Mouse (Mus musculus): Measurements from ENCODE around the gene Rbm4b. TPM values are rescaled to one million over a fixed set of nuclear protein-coding genes. Genes with fewer than 3 reads are reported as not detected.
"Not testable (repeated sequence)": the region's sequence is repeated elsewhere in the genome, so short reads cannot be mapped to it uniquely, and the experiment has no call there.

Rbm4b gene
- polyA plus RNA-seq, 1 experiment from 2014 or later = 106 TPM

DNA sequence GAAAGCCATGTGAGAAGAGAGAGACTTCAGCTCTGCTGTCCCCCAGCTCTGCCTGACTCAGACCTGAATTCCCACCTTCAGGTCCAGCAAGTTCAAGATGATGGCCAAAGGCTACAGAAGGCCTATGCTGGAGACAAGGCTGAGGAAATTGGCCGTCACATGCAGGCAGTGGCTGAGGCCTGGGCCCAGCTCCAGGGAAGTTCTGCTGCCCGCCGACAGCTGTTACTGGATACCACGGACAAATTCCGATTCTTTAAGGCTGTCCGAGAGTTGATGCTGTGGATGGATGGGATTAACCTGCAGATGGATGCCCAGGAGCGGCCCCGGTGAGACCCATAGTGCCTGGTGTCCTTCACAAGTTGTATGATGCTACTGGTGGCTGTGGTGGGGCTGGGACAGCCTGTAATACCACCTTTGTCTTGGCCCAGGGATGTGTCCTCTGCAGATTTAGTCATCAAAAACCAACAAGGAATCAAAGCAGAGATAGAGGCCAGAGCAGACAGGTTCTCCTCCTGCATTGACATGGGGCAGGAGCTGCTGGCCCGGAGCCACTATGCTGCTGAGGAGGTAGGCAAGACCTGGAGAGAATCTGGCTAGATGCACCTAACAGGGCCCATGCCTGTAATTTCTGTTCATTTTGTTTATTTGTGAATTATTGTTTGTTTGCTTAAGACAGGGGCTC, 8.5 kb upstream of the Rbm4b start:
- peaks cover 90% of the 10 kb centered on the region for H3K36me3 ChIP-seq (replicated peaks)
- H3K27ac ChIP-seq = no peak overlapping the region
- no peaks in the 10 kb centered on the region for H3K4me1 ChIP-seq
- no peak for DNase-seq (ENCODE audit: extremely low spot score, low spot score)
- no peaks in the 10 kb centered on the region for H3K9me3 ChIP-seq
- H3K27me3 ChIP-seq (ENCODE audit: poor library complexity, severe bottlenecking) = no peaks in the 10 kb centered on the region
- H3K4me3 ChIP-seq = no peak overlapping the region
- 94% methylated on average over 9 of the region's 9 CpGs for WGBS

DNA sequence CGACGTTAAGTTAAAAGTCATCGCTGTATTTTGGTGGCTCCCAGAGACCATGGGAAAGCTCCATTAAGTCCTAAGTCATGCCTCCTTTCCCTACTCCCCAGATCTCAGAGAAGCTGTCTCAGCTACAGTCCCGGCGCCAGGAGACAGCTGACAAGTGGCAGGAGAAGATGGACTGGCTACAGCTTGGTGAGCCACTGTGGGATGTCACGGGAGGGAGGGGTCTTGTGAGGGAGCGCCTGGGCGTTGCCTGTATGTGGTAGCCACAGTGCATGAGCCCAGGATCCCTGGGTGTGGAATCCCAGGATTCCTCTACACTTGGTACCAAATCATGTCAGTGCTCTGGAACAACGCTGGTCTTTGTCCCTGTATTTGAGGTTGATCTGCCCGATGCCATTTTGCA, 7.8 kb upstream of the Rbm4b start:
- no peak overlapping the region for H3K4me3 ChIP-seq
- H3K27ac ChIP-seq = no peak overlapping the region
- H3K27me3 ChIP-seq (ENCODE audit: poor library complexity, severe bottlenecking) = no peaks in the 10 kb centered on the region
- 87% methylated on average over 10 of the region's 10 CpGs for WGBS
- no peak for DNase-seq (ENCODE audit: extremely low spot score, low spot score)
- peaks cover 88% of the 10 kb centered on the region for H3K36me3 ChIP-seq (replicated peaks)
- H3K9me3 ChIP-seq = no peaks in the 10 kb centered on the region
- H3K4me1 ChIP-seq = no peaks in the 10 kb centered on the region

DNA sequence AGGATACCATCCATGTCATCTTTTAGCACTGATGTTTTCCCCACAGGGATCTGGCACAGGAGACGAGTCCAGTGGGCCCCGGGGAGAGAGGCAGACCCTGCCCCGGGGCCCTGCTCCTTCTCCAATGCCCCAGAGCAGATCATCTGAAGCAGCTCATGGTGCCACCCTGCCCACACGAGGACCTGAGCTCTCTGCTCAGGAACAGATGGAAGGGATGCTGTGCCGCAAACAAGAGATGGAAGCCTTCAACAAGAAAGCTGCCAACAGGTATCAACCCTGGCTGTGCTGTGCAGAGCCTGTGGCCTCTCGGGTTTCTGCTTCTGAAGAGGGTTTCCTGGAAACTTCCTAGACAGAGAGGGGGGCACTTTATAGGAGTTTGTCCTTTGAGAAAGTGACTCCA, 6.3 kb upstream of the Rbm4b start:
- 94% methylated on average over 6 of the region's 6 CpGs for WGBS
- no peak overlapping the region for H3K27ac ChIP-seq
- no peaks in the 10 kb centered on the region for H3K27me3 ChIP-seq (ENCODE audit: poor library complexity, severe bottlenecking)
- no peaks in the 10 kb centered on the region for H3K4me1 ChIP-seq
- H3K9me3 ChIP-seq = no peaks in the 10 kb centered on the region
- H3K4me3 ChIP-seq = no peak overlapping the region
- no peak for DNase-seq (ENCODE audit: extremely low spot score, low spot score)
- H3K36me3 ChIP-seq (replicated peaks) = peaks cover 74% of the 10 kb centered on the region

DNA sequence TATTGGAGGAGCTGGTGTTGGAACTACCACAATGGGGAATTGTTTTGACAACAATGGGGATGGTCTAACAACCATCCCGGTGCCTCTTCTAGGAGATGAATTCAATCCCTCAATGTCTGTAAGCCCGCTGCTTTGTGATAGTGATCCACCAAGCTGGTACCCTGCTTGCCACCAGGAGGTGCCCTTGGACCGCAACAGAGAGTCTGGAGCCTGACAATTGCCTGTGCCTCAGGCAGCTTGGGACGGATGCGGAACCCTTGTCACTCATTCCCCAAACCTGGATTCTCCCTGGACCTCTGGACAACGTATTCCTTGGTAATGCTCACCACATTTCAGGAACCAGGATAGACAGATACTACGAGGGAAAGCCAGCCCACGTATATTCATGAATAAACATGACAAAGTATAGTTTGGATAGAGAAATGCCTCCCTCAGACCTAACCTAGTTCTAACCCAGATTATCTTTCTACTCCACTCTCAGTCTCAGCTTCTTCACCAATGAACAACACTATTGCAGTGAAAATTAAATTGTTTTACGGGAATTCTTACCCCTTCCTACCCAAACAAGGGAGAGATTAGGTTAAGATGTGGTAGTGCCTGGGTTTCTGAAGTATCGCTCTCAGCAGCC, 618 bp upstream of the Rbm4b start:
- 1% methylated on average over 10 of the region's 10 CpGs for WGBS
- H3K27ac ChIP-seq = peak overlapping the region; percentile 98

DNA sequence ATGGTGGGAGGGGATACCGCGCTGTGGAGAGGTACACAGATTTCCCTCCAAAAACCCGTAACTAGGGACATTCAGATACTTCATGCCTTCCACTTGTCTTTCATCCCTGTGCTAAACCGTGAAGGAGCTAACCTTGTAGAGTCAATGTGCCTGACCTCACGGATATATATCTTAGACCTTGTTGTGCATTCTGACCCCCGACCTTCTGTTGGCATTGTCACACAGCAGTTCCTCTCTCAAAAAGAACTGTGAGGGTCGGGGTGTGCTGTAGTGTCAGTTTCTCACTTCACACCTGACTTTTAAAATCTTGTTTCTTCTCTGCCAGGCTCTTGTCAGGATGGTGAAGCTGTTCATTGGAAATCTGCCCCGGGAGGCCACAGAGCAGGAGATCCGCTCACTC, 624 bp downstream of the Rbm4b start:
- Histone ChIP-seq H3K27me3 (ENCODE audit: poor library complexity, severe bottlenecking) (no peaks in the 10 kb centered on the region), H3K4me1 (peaks cover 35% of the 10 kb centered on the region), H3K27ac (peak overlapping the region; percentile 98), H3K9me3 (no peaks in the 10 kb centered on the region), H3K36me3 (replicated peaks) (peaks cover 45% of the 10 kb centered on the region), H3K4me3 (peak overlapping the region; percentile 73)
- DNase-seq (ENCODE audit: extremely low spot score, low spot score) = no peak
- WGBS = 7% methylated on average over 9 of the region's 9 CpGs

More for the DNA sequence above, 618 bp upstream of the Rbm4b start:
- H3K4me1 ChIP-seq = peaks cover 35% of the 10 kb centered on the region
- H3K9me3 ChIP-seq = no peaks in the 10 kb centered on the region
- H3K27me3 ChIP-seq (ENCODE audit: poor library complexity, severe bottlenecking) = no peaks in the 10 kb centered on the region
- DNase-seq (ENCODE audit: extremely low spot score, low spot score) = peak; percentile 85
- H3K4me3 ChIP-seq = peak overlapping the region; percentile 73
- peaks cover 45% of the 10 kb centered on the region for H3K36me3 ChIP-seq (replicated peaks)

DNA sequence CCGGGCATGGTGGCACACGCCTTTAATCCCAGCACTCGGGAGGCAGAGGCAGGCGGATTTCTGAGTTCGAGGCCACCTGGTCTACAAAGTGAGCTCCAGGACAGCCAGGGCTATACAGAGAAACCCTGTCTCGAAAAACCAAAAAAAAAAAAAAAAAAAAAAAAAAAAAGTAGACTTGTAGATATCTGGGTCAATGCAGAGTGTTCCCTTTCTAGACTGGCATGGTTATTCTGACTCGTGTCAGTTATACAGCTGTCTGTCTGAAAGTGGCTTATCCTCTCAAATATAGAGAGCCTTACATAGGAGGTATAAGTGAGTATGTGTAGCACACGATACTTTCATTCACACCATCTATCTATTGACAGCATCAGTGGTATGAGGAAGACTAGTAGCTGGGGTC, 4.2 kb downstream of the Rbm4b start:
- Histone ChIP-seq H3K36me3 (replicated peaks) (peaks cover 76% of the 10 kb centered on the region), H3K4me1 (peaks cover 31% of the 10 kb centered on the region)
- not testable (repeated sequence) for H3K27me3 ChIP-seq (ENCODE audit: poor library complexity, severe bottlenecking); H3K9me3 ChIP-seq; H3K4me3 ChIP-seq; DNase-seq (ENCODE audit: extremely low spot score, low spot score); H3K27ac ChIP-seq
- 96% methylated on average over 8 of the region's 8 CpGs for WGBS

DNA sequence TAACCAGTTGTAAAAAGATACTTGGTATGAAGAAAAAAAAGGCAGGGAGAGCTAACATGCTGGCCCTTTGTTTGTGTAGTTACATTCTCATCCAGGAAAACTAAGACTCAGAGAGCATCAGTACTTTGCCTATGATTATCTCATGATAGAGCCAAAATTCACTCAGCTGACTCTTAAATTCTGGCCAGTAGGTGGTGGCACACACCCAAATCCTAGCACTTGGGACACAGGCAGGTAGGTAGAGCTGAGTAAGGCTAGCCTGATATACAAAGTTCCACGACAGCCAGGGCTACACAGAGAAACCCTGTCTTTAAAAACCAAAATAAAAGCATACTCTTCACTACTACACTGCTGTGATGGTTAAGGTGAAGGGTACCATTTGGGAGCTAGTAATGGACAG, 6.6 kb downstream of the Rbm4b start:
- H3K27ac ChIP-seq = no peak overlapping the region
- peaks cover 19% of the 10 kb centered on the region for H3K4me1 ChIP-seq
- no peaks in the 10 kb centered on the region for H3K27me3 ChIP-seq (ENCODE audit: poor library complexity, severe bottlenecking)
- WGBS = 78% methylated on average over 1 of the region's 1 CpGs
- H3K9me3 ChIP-seq = no peaks in the 10 kb centered on the region
- no peak overlapping the region for H3K4me3 ChIP-seq
- DNase-seq (ENCODE audit: extremely low spot score, low spot score) = no peak
- H3K36me3 ChIP-seq (replicated peaks) = peaks cover 94% of the 10 kb centered on the region

DNA sequence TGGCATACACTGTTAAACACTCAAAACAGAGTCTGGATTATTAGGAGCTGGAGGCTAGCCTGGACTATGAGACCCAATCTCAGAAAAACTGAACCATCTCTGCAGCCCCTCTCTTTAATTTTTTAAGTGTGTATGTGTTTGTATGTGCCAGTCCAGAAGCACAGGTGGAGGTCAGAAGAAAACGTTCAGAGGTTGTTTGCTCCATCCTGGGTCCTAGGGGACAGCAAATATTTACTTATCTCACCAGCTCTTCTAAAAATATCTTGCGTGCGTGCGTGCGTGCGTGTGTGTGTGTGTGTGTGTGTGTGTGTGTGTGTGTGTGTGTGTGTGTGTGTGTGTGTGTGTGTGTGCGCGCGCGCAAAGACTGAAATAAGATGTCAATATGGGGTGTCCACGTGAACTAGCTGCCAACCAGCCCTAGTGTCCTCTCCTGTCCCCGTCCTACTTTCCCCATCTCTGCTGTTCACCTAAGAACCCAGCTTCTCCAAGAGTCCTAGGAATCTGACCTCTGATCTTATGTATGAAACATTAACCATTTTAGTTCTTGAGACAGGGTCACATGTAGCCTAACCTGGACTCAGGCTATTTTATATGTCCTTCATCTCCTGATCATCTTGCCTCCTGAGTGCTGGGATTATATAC, 11.3 kb downstream of the Rbm4b start:
- H3K9me3 ChIP-seq = no peaks in the 10 kb centered on the region
- WGBS = 92% methylated on average over 8 of the region's 12 CpGs
- H3K27me3 ChIP-seq (ENCODE audit: poor library complexity, severe bottlenecking) = no peaks in the 10 kb centered on the region
- no peak for DNase-seq (ENCODE audit: extremely low spot score, low spot score)
- H3K36me3 ChIP-seq (replicated peaks) = peaks cover 98% of the 10 kb centered on the region
- no peaks in the 10 kb centered on the region for H3K4me1 ChIP-seq
- no peak overlapping the region for H3K4me3 ChIP-seq
- H3K27ac ChIP-seq = no peak overlapping the region

DNA sequence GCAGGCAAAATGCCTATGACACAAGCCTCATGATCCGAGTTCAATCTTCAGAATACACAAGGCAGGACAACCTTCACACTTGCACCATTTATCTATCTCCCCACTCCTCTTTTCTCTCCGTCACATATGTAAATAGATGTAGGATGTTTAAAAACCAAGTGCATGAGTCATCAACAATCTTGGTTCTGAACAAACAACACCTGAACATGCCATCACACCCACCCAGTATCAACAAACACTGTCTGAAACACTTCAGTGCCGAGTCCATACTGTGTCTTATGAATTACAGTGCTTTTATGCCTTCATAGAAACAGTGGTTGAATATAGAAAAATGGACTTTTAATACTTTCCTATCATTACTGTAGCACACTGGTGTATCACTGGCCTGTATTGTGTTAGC, 16.5 kb downstream of the Rbm4b start:
- H3K4me1 ChIP-seq = no peaks in the 10 kb centered on the region
- no peak for DNase-seq (ENCODE audit: extremely low spot score, low spot score)
- peaks cover 100% of the 10 kb centered on the region for H3K36me3 ChIP-seq (replicated peaks)
- no peaks in the 10 kb centered on the region for H3K9me3 ChIP-seq
- H3K27me3 ChIP-seq (ENCODE audit: poor library complexity, severe bottlenecking) = no peaks in the 10 kb centered on the region
- H3K27ac ChIP-seq = no peak overlapping the region
- H3K4me3 ChIP-seq = no peak overlapping the region
- 87% methylated on average over 3 of the region's 3 CpGs for WGBS

DNA sequence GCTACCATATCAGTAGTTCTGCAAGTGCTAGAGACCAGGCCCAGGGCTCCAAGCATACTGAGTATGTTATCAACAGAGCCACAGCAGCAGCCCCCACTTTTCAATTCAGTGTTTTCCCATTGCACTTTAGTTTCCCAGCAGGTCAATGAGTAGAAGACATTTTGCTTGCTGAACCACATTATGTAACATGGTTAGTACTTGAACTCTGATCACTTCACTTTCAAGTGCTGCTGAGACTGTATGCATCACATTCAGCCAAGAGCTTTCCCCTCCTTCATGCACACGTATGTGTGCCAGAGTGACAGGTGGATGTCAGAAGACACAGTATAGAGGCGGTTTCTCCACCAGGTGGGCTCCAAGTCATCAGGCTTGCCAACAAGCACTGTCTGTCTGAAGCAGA, 26.6 kb downstream of the Rbm4b start:
- WGBS = 93% methylated on average over 2 of the region's 2 CpGs
- Histone ChIP-seq H3K9me3 (no peaks in the 10 kb centered on the region), H3K36me3 (replicated peaks) (peaks cover 100% of the 10 kb centered on the region)

DNA sequence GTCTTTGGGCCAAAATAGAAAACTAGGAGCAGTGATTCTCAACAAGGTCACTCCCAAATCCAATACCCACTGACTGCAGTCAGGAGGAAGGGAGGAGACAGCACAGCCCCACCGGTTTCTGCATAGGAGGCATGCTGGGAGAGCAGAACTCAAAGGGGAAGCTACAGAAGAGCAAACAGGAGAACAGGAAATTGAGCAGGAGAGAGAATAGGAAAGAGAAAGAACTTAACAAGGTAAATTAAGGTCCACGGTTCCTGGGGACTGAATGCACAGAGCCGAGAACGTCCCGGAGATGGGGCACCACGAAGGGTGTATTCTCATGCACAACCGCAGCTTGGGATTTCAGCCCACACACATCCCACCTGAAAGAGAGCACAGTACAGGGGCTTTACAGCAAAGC, 28.9 kb downstream of the Rbm4b start:
- Histone ChIP-seq H3K4me3 (no peak overlapping the region), H3K9me3 (no peaks in the 10 kb centered on the region), H3K36me3 (replicated peaks) (peaks cover 100% of the 10 kb centered on the region), H3K27me3 (ENCODE audit: poor library complexity, severe bottlenecking) (no peaks in the 10 kb centered on the region), H3K27ac (no peak overlapping the region), H3K4me1 (peaks cover 13% of the 10 kb centered on the region)
- WGBS = 88% methylated on average over 7 of the region's 7 CpGs
- no peak for DNase-seq (ENCODE audit: extremely low spot score, low spot score)

More for the DNA sequence above, 26.6 kb downstream of the Rbm4b start:
- no peak overlapping the region for H3K4me3 ChIP-seq
- peaks cover 6% of the 10 kb centered on the region; the same call in 1 of the 2 replicates for H3K4me1 ChIP-seq
- H3K27me3 ChIP-seq (ENCODE audit: poor library complexity, severe bottlenecking) = no peaks in the 10 kb centered on the region
- H3K27ac ChIP-seq = no peak overlapping the region
- DNase-seq (ENCODE audit: extremely low spot score, low spot score) = no peak

DNA sequence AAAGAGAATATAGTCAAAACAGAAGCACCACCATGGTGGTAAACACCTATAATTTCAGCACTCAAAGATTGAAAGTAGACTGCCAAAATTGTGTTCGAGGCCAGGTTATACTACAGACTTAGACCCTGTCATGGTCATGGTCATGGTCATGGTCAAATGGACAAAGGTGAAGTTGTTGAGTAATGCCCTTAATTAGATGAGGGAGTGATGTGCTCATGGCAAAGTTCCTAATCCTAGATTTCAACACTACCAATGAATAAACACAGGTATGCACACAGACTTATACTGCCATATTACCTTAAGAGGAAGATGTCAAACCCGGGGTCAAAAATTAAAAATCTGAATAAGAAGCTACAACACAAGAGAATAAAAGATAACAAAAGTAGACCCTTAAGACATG, 30.0 kb downstream of the Rbm4b start:
- H3K9me3 ChIP-seq = no peaks in the 10 kb centered on the region
- DNase-seq (ENCODE audit: extremely low spot score, low spot score) = no peak
- no peak overlapping the region for H3K27ac ChIP-seq
- H3K4me3 ChIP-seq = no peak overlapping the region
- H3K36me3 ChIP-seq (replicated peaks) = peaks cover 100% of the 10 kb centered on the region
- WGBS = 94% methylated on average over 2 of the region's 2 CpGs
- no peaks in the 10 kb centered on the region for H3K27me3 ChIP-seq (ENCODE audit: poor library complexity, severe bottlenecking)
- peaks cover 24% of the 10 kb centered on the region for H3K4me1 ChIP-seq

DNA sequence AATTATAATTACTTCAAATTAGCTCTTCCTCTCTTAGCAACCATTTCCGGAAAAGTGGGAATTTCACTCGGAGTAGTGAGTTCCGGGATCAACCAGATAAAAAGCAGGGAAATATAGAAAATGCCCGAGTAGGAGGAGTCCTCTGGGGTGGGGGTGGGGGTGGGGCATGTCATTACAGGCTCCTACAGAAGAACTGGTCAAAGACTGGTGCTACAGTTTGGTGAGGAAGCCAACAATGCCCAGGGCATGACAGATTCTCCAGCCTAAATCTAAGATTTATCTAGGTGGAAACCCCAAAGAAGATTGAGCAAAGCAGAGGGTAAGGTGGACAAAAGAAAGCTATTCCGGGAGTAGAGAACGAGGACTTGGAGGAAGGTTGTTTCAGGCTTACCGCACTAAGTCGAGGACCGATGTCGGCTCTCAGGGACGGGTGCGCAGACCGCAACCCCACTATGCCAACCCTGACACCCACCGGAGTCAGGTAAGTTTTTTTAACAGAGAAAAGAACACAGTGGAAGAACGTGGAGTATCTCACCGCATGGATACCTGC, 37.1 kb downstream of the Rbm4b start:
- Histone ChIP-seq H3K4me3 (peak overlapping the region; percentile 82), H3K9me3 (no peaks in the 10 kb centered on the region), H3K27me3 (ENCODE audit: poor library complexity, severe bottlenecking) (no peaks in the 10 kb centered on the region), H3K4me1 (peaks cover 46% of the 10 kb centered on the region), H3K27ac (peak overlapping the region; percentile 88), H3K36me3 (replicated peaks) (peaks cover 62% of the 10 kb centered on the region)
- DNase-seq (ENCODE audit: extremely low spot score, low spot score) = no peak
- 1% methylated on average over 16 of the region's 16 CpGs for WGBS
